Mouse (Mus musculus) C2C12 (cell line): ENCODE measurements at regions not wholly inside any gene's neighbourhood (a gene's known extent, or its start where the extent isn't known, plus 50 kb on each side); places are given as distances from the start of the nearest gene placed in this dataset.

Experiments
- H3K27me3 ChIP-seq: one replicate; pipeline ENCODE4 v1.6.1; 2011; ENCODE audit not compliant: control insufficient read depth, insufficient read depth, insufficient read length
- H3K36me3 ChIP-seq: one replicate; pipeline ENCODE4 v1.6.1; 2011; ENCODE audit not compliant: control insufficient read depth, insufficient read depth
- H3K4me3 ChIP-seq: one replicate; pipeline ENCODE4 v1.5.1; 2011; ENCODE audit warnings: mild to moderate bottlenecking, control low read depth; ENCODE audit not compliant: poor library complexity, insufficient read depth, severe bottlenecking
- H3K79me2 ChIP-seq: one replicate; pipeline ENCODE4 v1.6.1; 2011; ENCODE audit not compliant: control insufficient read depth, insufficient read depth
- H3K79me3 ChIP-seq: one replicate; pipeline ENCODE4 v1.6.1; 2011; ENCODE audit warnings: low read depth, control low read depth
- H3ac ChIP-seq: one replicate; pipeline ENCODE3; 2011; ENCODE audit warnings: low read depth; ENCODE audit not compliant: control insufficient read depth, insufficient read length
- CEBPB ChIP-seq: IDR thresholded peaks from one replicate; pipeline ENCODE4 v1.6.1; 2011; ENCODE audit warnings: low read depth, mild to moderate bottlenecking, control low read depth, moderate library complexity
- CTCF ChIP-seq: IDR thresholded peaks from one replicate; pipeline ENCODE4 v1.5.1; 2011; ENCODE audit not compliant: control insufficient read depth, insufficient read depth, insufficient read length
- FOSL1 ChIP-seq: IDR thresholded peaks from one replicate; pipeline ENCODE4 v1.8.0; 2011; ENCODE audit warnings: mild to moderate bottlenecking, low read length; ENCODE audit not compliant: poor library complexity, insufficient read depth, severe bottlenecking
- MAX ChIP-seq: IDR thresholded peaks from one replicate; pipeline ENCODE4 v1.6.1; 2011; ENCODE audit warnings: mild to moderate bottlenecking, control low read depth
- MYOD1 ChIP-seq: IDR thresholded peaks from one replicate; pipeline ENCODE4 v1.6.1; 2011; ENCODE audit warnings: low read depth; ENCODE audit not compliant: control insufficient read depth, insufficient read length
- MYOG ChIP-seq: IDR thresholded peaks from one replicate; pipeline ENCODE4 v1.6.1; 2011; ENCODE audit not compliant: control insufficient read depth, insufficient read length; ENCODE audit errors: extremely low read depth
- USF1 ChIP-seq: IDR thresholded peaks from one replicate; pipeline ENCODE4 v1.6.1; 2011; ENCODE audit warnings: low read depth, mild to moderate bottlenecking, control low read depth, moderate library complexity

DNA sequence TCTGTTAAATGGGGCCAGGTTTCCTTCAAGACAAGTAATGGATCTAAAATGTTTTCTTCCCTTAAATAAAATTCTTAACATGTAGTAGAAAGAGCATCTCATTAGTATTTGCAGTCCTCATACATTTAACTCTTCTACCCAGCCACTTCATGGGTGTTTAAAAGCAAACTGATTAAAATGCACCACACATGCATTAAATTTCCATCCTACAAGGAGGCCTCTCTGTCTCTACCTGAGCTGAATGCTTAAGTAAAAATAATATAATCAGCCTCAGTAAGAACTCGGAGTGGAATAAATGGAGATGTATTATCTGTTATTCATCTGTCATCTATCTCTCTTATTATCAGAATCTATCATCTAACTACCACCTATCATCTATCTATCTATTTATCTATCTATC, 398.6 kb upstream of the Nox3 start:
- TF ChIP-seq USF1, result no peak
- TF ChIP-seq CTCF, result no peak
- no peak for TF ChIP-seq MAX
- no peak for TF ChIP-seq CEBPB
- TF ChIP-seq FOSL1, result no peak
- no peak for TF ChIP-seq MYOD1
- TF ChIP-seq MYOG, result no peak
- no peaks in the 10 kb centered on the region for H3K79me2 ChIP-seq
- no peaks in the 10 kb centered on the region for H3K79me3 ChIP-seq
- no peak overlapping the region for H3ac ChIP-seq
- H3K36me3 ChIP-seq, result no peaks in the 10 kb centered on the region
- H3K27me3 ChIP-seq, result no peaks in the 10 kb centered on the region
- H3K4me3 ChIP-seq, result no peak overlapping the region

DNA sequence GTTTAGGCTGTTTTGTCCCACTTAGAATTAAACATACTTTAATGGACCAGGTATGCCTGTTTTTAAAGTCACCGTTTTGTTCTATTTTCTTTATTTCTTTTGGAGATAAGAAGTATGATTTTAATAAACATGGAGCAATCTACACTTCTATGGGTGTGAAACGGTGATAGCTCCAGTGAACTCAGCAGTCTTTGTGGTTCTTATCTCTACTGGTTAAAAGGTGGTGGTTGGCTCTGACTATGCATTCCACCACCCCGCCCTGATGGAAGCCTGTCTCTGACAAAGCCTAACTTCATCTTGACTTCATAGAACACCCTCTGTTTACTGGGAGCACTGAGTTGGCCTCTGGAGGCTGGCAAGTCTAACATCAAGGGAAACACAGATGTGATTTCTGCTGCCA, 407.3 kb upstream of the Nox3 start:
- Histone ChIP-seq H3K79me2 (no peaks in the 10 kb centered on the region), H3ac (no peak overlapping the region), H3K4me3 (no peak overlapping the region), H3K79me3 (no peaks in the 10 kb centered on the region), H3K27me3 (no peaks in the 10 kb centered on the region), H3K36me3 (no peaks in the 10 kb centered on the region)
- TF ChIP-seq MYOD1 (no peak), CEBPB (no peak), CTCF (no peak), MAX (no peak), USF1 (no peak), FOSL1 (no peak), MYOG (no peak)

- Histone ChIP-seq H3K4me3 (no peak overlapping the region), H3K36me3 (no peaks in the 10 kb centered on the region), H3K27me3 (no peaks in the 10 kb centered on the region), H3ac (no peak overlapping the region), H3K79me2 (no peaks in the 10 kb centered on the region), H3K79me3 (no peaks in the 10 kb centered on the region)
- no peak for TF ChIP-seq CEBPB
- no peak for TF ChIP-seq MYOG
- TF ChIP-seq CTCF, result no peak
- TF ChIP-seq USF1, result no peak
- TF ChIP-seq MYOD1, result no peak
- no peak for TF ChIP-seq MAX
- no peak for TF ChIP-seq FOSL1
Observed at GRCm38 (mm10) chr17:4109263-4109662, 413.2 kb upstream of the Nox3 start.

- no peaks in the 10 kb centered on the region for H3K36me3 ChIP-seq
- H3K27me3 ChIP-seq, result no peaks in the 10 kb centered on the region
- no peaks in the 10 kb centered on the region for H3K79me2 ChIP-seq
- H3K79me3 ChIP-seq, result no peaks in the 10 kb centered on the region
- TF ChIP-seq CTCF, result no peak
- TF ChIP-seq CEBPB, result no peak
- no peak overlapping the region for H3K4me3 ChIP-seq
- H3ac ChIP-seq, result no peak overlapping the region
Observed at GRCm38 (mm10) chr17:4113021-4113420, 417.0 kb upstream of the Nox3 start.

DNA sequence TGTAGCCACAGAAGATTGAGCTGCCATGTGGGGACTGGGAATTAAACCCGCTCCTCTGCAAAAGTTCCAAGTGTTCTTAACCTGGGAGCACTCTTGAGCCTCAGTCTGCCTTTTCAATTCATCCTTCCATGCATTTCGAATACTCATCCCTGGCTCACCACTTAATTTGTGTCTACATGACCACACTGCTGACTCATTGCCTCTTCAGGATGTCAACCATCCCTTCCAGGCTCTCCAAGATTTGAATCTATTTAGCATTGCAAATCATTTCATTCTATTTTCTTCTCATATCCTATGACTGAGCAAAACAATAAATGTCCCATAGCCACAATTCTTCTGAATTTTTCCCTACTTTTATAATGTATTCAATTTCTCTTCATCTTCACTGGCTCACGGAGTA, 420.4 kb upstream of the Nox3 start:
- Histone ChIP-seq H3ac (no peak overlapping the region), H3K27me3 (no peaks in the 10 kb centered on the region), H3K79me3 (no peaks in the 10 kb centered on the region), H3K79me2 (no peaks in the 10 kb centered on the region), H3K4me3 (no peak overlapping the region), H3K36me3 (no peaks in the 10 kb centered on the region)
- TF ChIP-seq USF1 (no peak), MYOG (no peak), FOSL1 (no peak), MAX (no peak), CEBPB (no peak), MYOD1 (no peak), CTCF (no peak)

GRCm38 (mm10) chr17:4133678-4134077, 437.6 kb upstream of the Nox3 start:
- H3K4me3 ChIP-seq, result no peak overlapping the region
- H3K27me3 ChIP-seq, result no peaks in the 10 kb centered on the region
- H3K79me2 ChIP-seq, result no peaks in the 10 kb centered on the region
- TF ChIP-seq CTCF (no peak), MAX (no peak), FOSL1 (no peak), USF1 (no peak), MYOG (no peak), MYOD1 (no peak), CEBPB (no peak)
- no peak overlapping the region for H3ac ChIP-seq
- no peaks in the 10 kb centered on the region for H3K36me3 ChIP-seq
- no peaks in the 10 kb centered on the region for H3K79me3 ChIP-seq
